8 mouse cellular contexts compared by ENCODE assay signal in the genomic region with DNA sequence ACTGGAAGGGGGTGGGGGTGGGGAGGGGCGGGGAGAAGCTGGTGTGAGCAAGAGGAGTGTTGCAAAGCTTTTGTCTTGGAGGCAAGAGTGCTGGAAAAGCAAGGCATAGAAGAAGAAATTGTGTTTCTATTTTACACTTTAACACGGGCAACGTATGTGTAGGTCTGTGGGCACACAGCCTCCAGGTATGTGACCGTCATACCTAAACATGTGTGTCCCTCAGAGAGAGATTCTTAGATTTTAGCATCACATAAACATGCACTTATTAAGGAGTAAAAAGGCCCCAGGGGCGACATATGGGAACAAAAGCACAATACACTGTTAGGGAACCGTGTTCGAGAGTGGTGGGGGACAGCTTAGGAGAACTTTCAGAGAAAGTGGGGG.
DNase-seq lines count a peak whose midpoint lies in the region; ATAC-seq and TF ChIP-seq lines count a peak whose summit lies in the region.
"Had no signal": no experiment of that assay in that cellular context is flagged by ENCODE, and none has a peak within 500 bp of the region (broad histone marks: within the 10 kb centered on the region; RNA-seq: fewer than 3 reads in every experiment).

No protein-coding gene starts in this region.

- no peaks in the 10 kb centered on the region for H3K9me3 ChIP-seq in hindbrain, embryonic 11.5 days (ENCODE audit: control insufficient read depth, low read length)
- no peaks in the 10 kb centered on the region for H3K9me3 ChIP-seq in hindbrain, postnatal 0 days (ENCODE audit: low read length)
- H3K9me3 ChIP-seq in embryonic facial prominence, embryonic 13.5 days, result no peaks in the 10 kb centered on the region
- no peaks in the 10 kb centered on the region for H3K9me3 ChIP-seq in hindbrain, embryonic 12.5 days (replicated peaks)
- no peaks in the 10 kb centered on the region for H3K9me3 ChIP-seq in midbrain, embryonic 14.5 days (ENCODE audit: control insufficient read depth, low read length)
- H3K9me3 ChIP-seq: liver, embryonic 13.5 days had no signal

- H3K4me2 ChIP-seq in hindbrain, embryonic 11.5 days (replicated peaks; ENCODE audit: low read depth, low read length), result no peak overlapping the region
- no peak overlapping the region for H3K4me2 ChIP-seq in hindbrain, postnatal 0 days (ENCODE audit: low read depth, low read length)
- no peak overlapping the region for H3K4me2 ChIP-seq in embryonic facial prominence, embryonic 13.5 days
- H3K4me2 ChIP-seq in hindbrain, embryonic 12.5 days (replicated peaks), result no peak overlapping the region
- H3K4me2 ChIP-seq in midbrain, embryonic 14.5 days (ENCODE audit: low read length), result no peak overlapping the region
- H3K4me2 ChIP-seq: liver, embryonic 13.5 days had no signal

- no peak overlapping the region for H3K9ac ChIP-seq in hindbrain, embryonic 11.5 days (ENCODE audit: low read depth, low read length)
- H3K9ac ChIP-seq in hindbrain, postnatal 0 days (replicated peaks; ENCODE audit: low read length), result no peak overlapping the region
- no peak overlapping the region for H3K9ac ChIP-seq in embryonic facial prominence, embryonic 13.5 days
- H3K9ac ChIP-seq in hindbrain, embryonic 12.5 days, result no peak overlapping the region
- H3K9ac ChIP-seq in midbrain, embryonic 14.5 days (replicated peaks; ENCODE audit: low read length), result no peak overlapping the region
- H3K9ac ChIP-seq: liver, embryonic 13.5 days had no signal

- no peak for ATAC-seq in hindbrain, embryonic 11.5 days (ENCODE audit: low FRiP score)
- no peak for ATAC-seq in hindbrain, postnatal 0 days
- ATAC-seq in embryonic facial prominence, embryonic 13.5 days (ENCODE audit: insufficient number of reproducible peaks, insufficient read depth, low FRiP score, low TSS enrichment, low read depth), result no peak
- no peak for ATAC-seq in hindbrain, embryonic 12.5 days (ENCODE audit: low FRiP score)
- ATAC-seq in midbrain, embryonic 14.5 days (ENCODE audit: low FRiP score, low TSS enrichment), result no peak

- H3K27me3 ChIP-seq in hindbrain, embryonic 11.5 days (ENCODE audit: control insufficient read depth, insufficient read depth, low read length), result no peaks in the 10 kb centered on the region
- H3K27me3 ChIP-seq in hindbrain, postnatal 0 days (ENCODE audit: insufficient read depth, low read length), result no peaks in the 10 kb centered on the region
- H3K27me3 ChIP-seq in embryonic facial prominence, embryonic 13.5 days, result no peaks in the 10 kb centered on the region
- H3K27me3 ChIP-seq in hindbrain, embryonic 12.5 days, result no peaks in the 10 kb centered on the region
- no peaks in the 10 kb centered on the region for H3K27me3 ChIP-seq in midbrain, embryonic 14.5 days (ENCODE audit: control insufficient read depth, insufficient read depth, low read length)
- H3K27me3 ChIP-seq: liver, embryonic 13.5 days had no signal

- no peaks in the 10 kb centered on the region for H3K36me3 ChIP-seq in hindbrain, embryonic 11.5 days (ENCODE audit: control insufficient read depth, insufficient read depth, low read length)
- H3K36me3 ChIP-seq in hindbrain, postnatal 0 days (ENCODE audit: insufficient read depth, low read length), result no peaks in the 10 kb centered on the region
- H3K36me3 ChIP-seq in embryonic facial prominence, embryonic 13.5 days, result no peaks in the 10 kb centered on the region
- no peaks in the 10 kb centered on the region for H3K36me3 ChIP-seq in hindbrain, embryonic 12.5 days
- no peaks in the 10 kb centered on the region for H3K36me3 ChIP-seq in midbrain, embryonic 14.5 days (ENCODE audit: control insufficient read depth, insufficient read depth, low read length)
- H3K36me3 ChIP-seq: liver, embryonic 13.5 days had no signal

- no peak for TF ChIP-seq CTCF in hindbrain, postnatal 0 days (IDR thresholded peaks at IDR 0.05; ENCODE audit: low read depth)

- H3K27ac ChIP-seq in hindbrain, embryonic 11.5 days (ENCODE audit: low read depth, low read length), result 0 out of 2 replicates have a peak overlapping the region, but pooled peaks have one; percentile 12
- no peak overlapping the region for H3K27ac ChIP-seq in hindbrain, postnatal 0 days
- H3K27ac ChIP-seq in embryonic facial prominence, embryonic 13.5 days, result peak overlapping the region; percentile 73
- H3K27ac ChIP-seq in hindbrain, embryonic 12.5 days, result peak overlapping the region; percentile 62
- 0 out of 2 replicates have a peak overlapping the region, but pooled peaks have one; percentile 3 for H3K27ac ChIP-seq in midbrain, embryonic 14.5 days (replicated peaks; ENCODE audit: low read depth, low read length)
- H3K27ac ChIP-seq: liver, embryonic 13.5 days had no signal

- peaks cover 2% of the 10 kb centered on the region for H3K4me1 ChIP-seq in hindbrain, embryonic 11.5 days (replicated peaks; ENCODE audit: control insufficient read depth, insufficient read depth, low read length)
- H3K4me1 ChIP-seq in hindbrain, postnatal 0 days (ENCODE audit: insufficient read depth, low read length), result peaks cover 7% of the 10 kb centered on the region; the same call in 1 of the 2 replicates
- peaks cover 42% of the 10 kb centered on the region for H3K4me1 ChIP-seq in embryonic facial prominence, embryonic 13.5 days
- H3K4me1 ChIP-seq in hindbrain, embryonic 12.5 days, result peaks cover 22% of the 10 kb centered on the region
- peaks cover 14% of the 10 kb centered on the region for H3K4me1 ChIP-seq in midbrain, embryonic 14.5 days (ENCODE audit: control insufficient read depth, insufficient read depth, low read length)

- DNase-seq in hindbrain, embryonic 11.5 days (ENCODE audit: low spot score), result no peak
- DNase-seq in hindbrain, postnatal 0 days (ENCODE audit: low spot score), result no peak
- DNase-seq in midbrain, embryonic 14.5 days, result no peak
- DNase-seq in embryo, embryonic 9.5 days (ENCODE audit: extremely low spot score), result no peak
- DNase-seq in cerebellum, postnatal 4 days (ENCODE audit: low spot score in 2 of 2), result no peak
- DNase-seq: liver, embryonic 13.5 days had no signal

- no peak overlapping the region for H3K4me3 ChIP-seq in hindbrain, embryonic 11.5 days (ENCODE audit: low read depth, low read length)
- H3K4me3 ChIP-seq in hindbrain, postnatal 0 days (ENCODE audit: low read length), result no peak overlapping the region
- no peak overlapping the region for H3K4me3 ChIP-seq in embryonic facial prominence, embryonic 13.5 days
- no peak overlapping the region for H3K4me3 ChIP-seq in hindbrain, embryonic 12.5 days
- H3K4me3 ChIP-seq in midbrain, embryonic 14.5 days (replicated peaks; ENCODE audit: low read depth, low read length), result no peak overlapping the region
- H3K4me3 ChIP-seq: liver, embryonic 13.5 days had no signal

- WGBS in hindbrain, embryonic 11.5 days, result 66% methylated on average over 7 of the region's 7 CpGs
- WGBS in hindbrain, postnatal 0 days, result 66% methylated on average over 7 of the region's 7 CpGs
- WGBS in embryonic facial prominence, embryonic 13.5 days, result 45% methylated on average over 7 of the region's 7 CpGs
- WGBS in hindbrain, embryonic 12.5 days, result 62% methylated on average over 7 of the region's 7 CpGs
- 55% methylated on average over 7 of the region's 7 CpGs for WGBS in midbrain, embryonic 14.5 days
